Mouse (Mus musculus) intestine, postnatal 0 days (tissue): ENCODE results near the gene Rmdn2. TPM values are rescaled to one million over a fixed set of nuclear protein-coding genes. Genes with fewer than 3 reads are reported as not detected.
A peak's percentile ranks its signal among the peaks of the same experiment; 100 is the strongest.

Source experiments
- ATAC-seq: fragments of 200-750 bp; cut with Nextera tagmentation; 2 replicates; pipeline ENCODE4 v1.8.0; 2017; ENCODE audit warnings: mild to moderate bottlenecking, moderate TSS enrichment, moderate library complexity
- H3K27ac ChIP-seq: fragments of 300-500 bp; sonication (generic); 2 replicates; pipeline ENCODE4 v1.5.1; 2014; ENCODE audit warnings: mild to moderate bottlenecking, low read depth, low read length, moderate library complexity
- H3K27me3 ChIP-seq: fragments of 300-500 bp; sonication (generic); replicated peaks from 2 replicates; pipeline ENCODE4 v1.6.1; 2014; ENCODE audit warnings: low read length, mixed read lengths; ENCODE audit not compliant: control insufficient read depth, insufficient read depth
- H3K36me3 ChIP-seq: fragments of 300-500 bp; sonication (generic); 2 replicates; pipeline ENCODE4 v1.6.1; 2014; ENCODE audit warnings: mild to moderate bottlenecking, moderate library complexity; ENCODE audit not compliant: control insufficient read depth, insufficient read depth
- H3K4me1 ChIP-seq: fragments of 300-500 bp; sonication (generic); replicated peaks from 2 replicates; pipeline ENCODE4 v1.6.1; 2014; ENCODE audit warnings: antibody characterized with exemption, low read length, mixed read lengths; ENCODE audit not compliant: control insufficient read depth, insufficient read depth
- H3K4me2 ChIP-seq: fragments of 300-500 bp; sonication (generic); replicated peaks from 2 replicates; pipeline ENCODE4 v1.6.1; 2014; ENCODE audit warnings: low read depth, mild to moderate bottlenecking, moderate library complexity
- H3K4me3 ChIP-seq: fragments of 300-500 bp; sonication (generic); 2 replicates; pipeline ENCODE4 v1.5.1; 2014; ENCODE audit warnings: low read depth, low read length
- H3K9ac ChIP-seq: fragments of 300-500 bp; sonication (generic); 2 replicates; pipeline ENCODE4 v1.6.1; 2014; ENCODE audit warnings: mild to moderate bottlenecking, low read depth, low read length
- H3K9me3 ChIP-seq: fragments of 300-500 bp; sonication (generic); 2 replicates; pipeline ENCODE4 v1.6.1; 2016; ENCODE audit warnings: mixed run types; ENCODE audit not compliant: control insufficient read depth
- CTCF ChIP-seq: sonication (generic); IDR thresholded peaks from 2 replicates; pipeline ENCODE4 v1.5.1; 2016; ENCODE audit warnings: low read depth, mild to moderate bottlenecking, control low read depth, antibody characterized with exemption, moderate library complexity
- WGBS: fragments of 180-500 bp; shearing (Covaris S2); extraction: QIAGEN DNeasy Blood & Tissue Kit; methylation state at CpG from one replicate; pipeline ENCODE4 v1.1.7; 2014; 5-methylcytosine and 5-hydroxymethylcytosine counted together
- polyA plus RNA-seq: library from polyadenylated mRNA; unstranded; fragments of >200 nt; fragmentation: Nextera tagmentation; extraction: Ambion mirVana; gene quantifications from 2 replicates; pipeline ENCODE4 v1.2.1, GENCODE M21; 2015

Rmdn2 gene
- polyA plus RNA-seq, 1 experiment from 2014 or later: 13.4 TPM

DNA sequence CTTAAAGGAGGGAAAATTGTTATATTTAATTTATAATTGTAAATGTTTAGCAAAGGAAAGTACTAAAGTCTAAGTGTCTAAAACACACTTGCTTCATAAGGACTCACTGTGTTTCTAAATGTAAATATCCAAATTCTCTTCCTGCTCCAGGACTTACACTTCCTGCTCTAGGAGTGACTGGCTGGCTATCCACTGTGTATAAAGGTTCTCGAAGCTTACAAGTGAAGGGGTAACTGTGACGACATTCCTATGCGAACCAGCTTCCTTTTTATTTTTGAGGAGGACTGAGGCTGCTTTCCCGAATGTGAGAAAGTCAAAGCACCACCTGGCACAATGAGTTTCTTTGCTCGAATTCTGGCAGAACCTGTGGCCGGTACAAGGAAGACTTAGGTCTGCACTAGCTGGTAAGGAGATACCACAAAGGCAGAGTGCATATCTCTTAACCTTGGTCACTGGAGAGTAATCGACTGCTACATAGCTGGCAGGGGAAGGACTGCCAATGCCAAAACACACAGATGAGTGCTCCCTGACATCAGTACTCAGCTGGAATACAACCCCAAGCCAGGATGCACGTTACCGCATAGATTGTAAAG is 1.4 kb upstream of the Rmdn2 start:
- Histone ChIP-seq H3K36me3 (no peaks in the 10 kb centered on the region), H3K4me3 (no peak overlapping the region), H3K9ac (no peak overlapping the region), H3K27ac (no peak overlapping the region), H3K9me3 (no peaks in the 10 kb centered on the region), H3K4me1 (0 out of 2 replicates have a peak, but pooled peaks cover 4% of the 10 kb centered on the region), H3K4me2 (no peak overlapping the region), H3K27me3 (no peaks in the 10 kb centered on the region)
- WGBS: 75% methylated on average over 9 of the region's 9 CpGs
- ATAC-seq: no peak
- no peak for TF ChIP-seq CTCF

DNA sequence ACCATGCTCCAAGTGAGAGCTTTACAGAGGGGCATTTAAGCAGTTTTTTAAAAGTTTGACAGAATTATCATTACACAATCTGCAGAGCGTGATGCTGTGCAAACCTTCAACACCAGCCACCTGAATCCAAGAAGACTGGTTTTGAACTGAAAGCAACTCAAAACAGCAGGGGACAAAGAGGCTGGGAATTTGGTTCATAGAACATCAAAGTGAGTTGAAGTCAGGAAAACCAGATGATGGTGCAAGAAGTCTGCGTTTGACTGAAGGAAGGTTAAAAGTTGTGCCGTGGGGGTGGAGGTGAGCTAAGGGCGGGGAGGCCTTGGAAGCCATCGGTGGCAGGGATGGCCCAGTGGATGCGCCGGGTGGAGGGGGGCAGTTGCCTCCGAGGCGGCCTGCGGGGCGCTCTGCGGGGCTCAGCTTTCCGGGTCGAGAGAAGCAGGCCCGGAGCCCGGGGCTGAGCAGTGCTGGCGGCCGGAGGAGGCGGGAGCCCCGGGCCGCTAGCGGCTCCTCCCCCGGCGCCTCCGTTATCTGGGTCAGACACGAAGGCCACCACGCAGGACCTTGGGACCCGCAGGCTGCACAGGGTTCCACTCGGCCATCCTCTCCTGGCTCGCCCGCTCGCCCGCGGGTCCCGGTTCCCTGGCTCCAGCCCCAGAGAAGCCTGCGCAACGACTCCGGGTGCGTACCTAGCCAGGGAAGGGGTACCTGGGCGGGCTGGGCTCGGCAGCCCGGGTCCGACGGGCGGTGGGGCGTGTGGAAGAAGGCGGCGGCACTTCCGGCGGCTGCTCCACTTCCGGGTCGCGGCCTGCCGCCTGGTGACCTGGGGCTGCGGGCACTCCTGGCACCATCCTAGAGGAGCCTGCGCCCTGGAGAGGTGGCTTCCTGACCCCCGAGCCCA is 3.3 kb downstream of the Rmdn2 start:
- ATAC-seq: peak; percentile 87

DNA sequence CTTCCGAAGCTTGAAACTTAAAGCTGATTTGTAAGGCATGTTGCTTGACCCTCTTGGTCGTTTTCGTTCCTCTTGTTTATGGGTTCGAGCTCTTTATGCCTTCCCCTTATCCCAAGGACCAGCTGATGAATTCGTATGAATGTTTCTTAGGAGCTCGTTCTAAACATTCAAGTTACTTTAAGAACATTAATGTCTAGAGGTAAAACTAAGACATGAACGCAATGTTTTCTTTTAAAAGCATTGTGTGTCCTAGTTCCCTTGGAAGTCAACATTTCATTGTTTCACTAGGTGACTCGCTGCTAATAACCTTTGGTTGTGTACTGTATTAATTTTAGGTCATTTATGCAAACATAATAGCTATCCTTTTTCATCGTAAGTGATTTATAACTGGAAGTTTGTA is 4.2 kb downstream of the Rmdn2 start:
- no peak overlapping the region for H3K27ac ChIP-seq
- no peaks in the 10 kb centered on the region for H3K27me3 ChIP-seq
- H3K9ac ChIP-seq: no peak overlapping the region
- WGBS: 87% methylated on average over 9 of the region's 9 CpGs
- H3K36me3 ChIP-seq: no peaks in the 10 kb centered on the region
- peak overlapping the region; percentile 81; the same call in 1 of the 2 replicates for H3K4me3 ChIP-seq
- no peak for TF ChIP-seq CTCF
- H3K4me2 ChIP-seq: peak overlapping the region; percentile 91
- ATAC-seq: no peak
- H3K4me1 ChIP-seq: peaks cover 8% of the 10 kb centered on the region; the same call in 1 of the 2 replicates
- no peaks in the 10 kb centered on the region for H3K9me3 ChIP-seq

More for the DNA sequence above, 3.3 kb downstream of the Rmdn2 start:
- peak overlapping the region; percentile 81 for H3K4me3 ChIP-seq
- peaks cover 8% of the 10 kb centered on the region; the same call in 1 of the 2 replicates for H3K4me1 ChIP-seq
- H3K27me3 ChIP-seq: no peaks in the 10 kb centered on the region
- no peak for TF ChIP-seq CTCF
- 2% methylated on average over 45 of the region's 57 CpGs for WGBS
- H3K9me3 ChIP-seq: no peaks in the 10 kb centered on the region
- peak overlapping the region; percentile 83 for H3K9ac ChIP-seq
- H3K4me2 ChIP-seq: peak overlapping the region; percentile 91
- H3K27ac ChIP-seq: peak overlapping the region; percentile 78
- H3K36me3 ChIP-seq: no peaks in the 10 kb centered on the region

DNA sequence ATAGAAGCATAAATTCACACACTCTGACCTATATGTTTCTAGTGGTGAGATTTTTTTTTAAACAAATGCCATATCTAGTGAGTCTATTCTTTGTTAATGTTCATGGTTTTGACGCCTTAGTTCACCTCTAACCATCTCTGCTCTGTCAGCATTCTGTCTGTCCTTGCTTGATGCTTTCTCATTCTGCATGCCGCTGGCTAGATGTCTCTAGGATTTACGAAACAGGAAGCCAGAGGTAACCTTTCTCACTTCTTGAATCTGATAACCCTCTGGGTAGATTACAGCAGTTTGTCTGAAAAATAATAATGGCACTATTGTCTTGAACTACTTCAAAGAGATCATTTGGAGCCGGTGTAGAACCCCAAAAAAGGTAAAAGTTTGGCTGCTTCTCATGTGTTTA is 5.0 kb downstream of the Rmdn2 start:
- H3K9ac ChIP-seq: no peak overlapping the region
- no peaks in the 10 kb centered on the region for H3K36me3 ChIP-seq
- no peak for ATAC-seq
- no peaks in the 10 kb centered on the region for H3K9me3 ChIP-seq
- H3K4me3 ChIP-seq: no peak overlapping the region
- TF ChIP-seq CTCF: no peak
- 61% methylated on average over 4 of the region's 4 CpGs for WGBS
- H3K27ac ChIP-seq: no peak overlapping the region
- H3K27me3 ChIP-seq: no peaks in the 10 kb centered on the region
- peaks cover 8% of the 10 kb centered on the region; the same call in 1 of the 2 replicates for H3K4me1 ChIP-seq
- no peak overlapping the region for H3K4me2 ChIP-seq

DNA sequence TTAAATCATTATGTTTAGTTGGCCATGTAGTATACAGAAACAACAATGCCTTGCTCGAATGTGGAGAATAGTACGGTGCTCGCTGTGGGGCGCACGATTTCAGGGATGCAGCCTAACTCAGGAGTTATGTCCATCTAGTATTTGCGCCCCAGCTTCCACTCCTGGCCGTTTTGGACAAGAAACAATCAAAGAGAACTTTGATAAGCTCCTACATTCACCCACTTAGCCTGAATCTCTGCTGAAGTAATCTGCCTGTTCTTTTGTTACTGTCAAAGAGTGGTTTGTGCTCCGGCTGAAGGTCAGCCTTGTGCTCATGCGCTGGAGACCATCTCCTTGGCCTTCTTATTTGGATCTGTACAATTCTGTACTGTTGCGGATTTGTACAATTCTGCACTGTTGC is 6.8 kb downstream of the Rmdn2 start:
- no peak overlapping the region for H3K27ac ChIP-seq
- 89% methylated on average over 10 of the region's 10 CpGs for WGBS
- no peak for ATAC-seq
- no peaks in the 10 kb centered on the region for H3K27me3 ChIP-seq
- H3K9me3 ChIP-seq: no peaks in the 10 kb centered on the region
- H3K9ac ChIP-seq: no peak overlapping the region
- no peak overlapping the region for H3K4me2 ChIP-seq
- TF ChIP-seq CTCF: no peak
- peaks cover 8% of the 10 kb centered on the region; the same call in 1 of the 2 replicates for H3K4me1 ChIP-seq
- H3K36me3 ChIP-seq: no peaks in the 10 kb centered on the region
- no peak overlapping the region for H3K4me3 ChIP-seq

DNA sequence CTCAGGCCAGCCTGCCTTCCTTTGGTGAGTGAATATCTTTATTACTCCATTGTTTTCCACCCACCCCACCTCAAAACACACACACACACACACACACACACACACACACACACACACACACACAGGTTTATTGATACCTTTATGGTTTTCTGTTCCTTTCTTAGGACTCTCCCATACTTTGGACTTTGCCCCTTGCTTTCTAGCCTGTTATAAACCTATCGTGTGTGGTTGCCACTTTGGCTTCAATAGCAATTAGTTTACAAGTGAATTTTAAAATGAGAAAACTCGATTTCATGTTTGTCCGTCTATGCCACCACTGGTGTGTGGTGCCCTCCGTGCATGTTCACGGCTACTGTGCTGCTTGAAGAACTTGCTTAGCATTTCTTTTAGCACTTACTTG is 7.3 kb downstream of the Rmdn2 start:
- Histone ChIP-seq H3K4me1 (peaks cover 8% of the 10 kb centered on the region; the same call in 1 of the 2 replicates), H3K36me3 (no peaks in the 10 kb centered on the region), H3K9me3 (no peaks in the 10 kb centered on the region), H3K9ac (no peak overlapping the region), H3K27ac (no peak overlapping the region), H3K4me2 (no peak overlapping the region), H3K27me3 (no peaks in the 10 kb centered on the region), H3K4me3 (no peak overlapping the region)
- no peak for ATAC-seq
- 75% methylated on average over 5 of the region's 5 CpGs for WGBS
- TF ChIP-seq CTCF: no peak
